Mouse (Mus musculus) WW6 (cell line): ENCODE measurements around the gene Taf1b.
A peak's percentile ranks its signal among the peaks of the same experiment; 100 is the strongest.

Experiments used
- DNase-seq: peaks from one replicate; pipeline ENCODE4 v3.0.0-alpha.2; 2013; ENCODE audit warnings: low read depth, low spot score

Gene Taf1b

GRCm38 (mm10) chr12:24552531-24552930 lies 54.4 kb downstream of the Taf1b start:
- DNase-seq = no peak

GRCm38 (mm10) chr12:24555976-24556375 lies 57.8 kb downstream of the Taf1b start:
- no peak for DNase-seq

GRCm38 (mm10) chr12:24563395-24563960 lies 65.3 kb downstream of the Taf1b start:
- DNase-seq = no peak

GRCm38 (mm10) chr12:24565311-24565710 lies 67.2 kb downstream of the Taf1b start:
- DNase-seq = no peak

- no peak for DNase-seq
Observed at GRCm38 (mm10) chr12:24567606-24568005, 69.4 kb downstream of the Taf1b start.

GRCm38 (mm10) chr12:24571523-24572392 lies 73.6 kb downstream of the Taf1b start, which contains the start of gene Grhl1:
Grhl1 (plus strand) TSS chr12:24572283.
- DNase-seq = peak; percentile 88

GRCm38 (mm10) chr12:24572421-24573274 lies 74.5 kb downstream of the Taf1b start:
- no peak for DNase-seq

GRCm38 (mm10) chr12:24573275-24573580 lies 75.1 kb downstream of the Taf1b start:
- DNase-seq = no peak

GRCm38 (mm10) chr12:24574870-24575269 lies 76.7 kb downstream of the Taf1b start:
- DNase-seq = no peak

GRCm38 (mm10) chr12:24580452-24580851 lies 82.3 kb downstream of the Taf1b start:
- DNase-seq = no peak

GRCm38 (mm10) chr12:24580996-24581683 lies 83.0 kb downstream of the Taf1b start:
- DNase-seq = no peak

- no peak for DNase-seq
Observed at GRCm38 (mm10) chr12:24583653-24584052, 85.5 kb downstream of the Taf1b start.

GRCm38 (mm10) chr12:24584835-24585234 lies 86.7 kb downstream of the Taf1b start:
- no peak for DNase-seq

- no peak for DNase-seq
Observed at GRCm38 (mm10) chr12:24586193-24586592, 88.0 kb downstream of the Taf1b start.

GRCm38 (mm10) chr12:24590371-24590770 lies 92.2 kb downstream of the Taf1b start:
- no peak for DNase-seq

- no peak for DNase-seq
Observed at GRCm38 (mm10) chr12:24592055-24592454, 93.9 kb downstream of the Taf1b start.

- no peak for DNase-seq
Observed at GRCm38 (mm10) chr12:24592956-24593672, 95.0 kb downstream of the Taf1b start.

GRCm38 (mm10) chr12:24597376-24597775 lies 99.2 kb downstream of the Taf1b start:
- no peak for DNase-seq

GRCm38 (mm10) chr12:24599366-24599895 lies 101.3 kb downstream of the Taf1b start:
- no peak for DNase-seq

- no peak for DNase-seq
Observed at GRCm38 (mm10) chr12:24600074-24600473, 101.9 kb downstream of the Taf1b start.

GRCm38 (mm10) chr12:24600806-24601205 lies 102.6 kb downstream of the Taf1b start:
- peak; percentile 56 for DNase-seq
